Mouse (Mus musculus) hindlimb bud, embryonic 11.5 days (tissue): ENCODE measurements around the gene Prr9.

ENCODE experiments used
- DNase-seq: peaks from one replicate; pipeline ENCODE4 v3.0.0-alpha.2; 2012; ENCODE audit warnings: low read depth, low spot score; ENCODE audit errors: extremely low spot score

Gene Prr9

GRCm38 (mm10) chr3:92123847-92124246 is at the start of gene Prr9:
TSS of gene Prr9 (minus strand) at chr3:92123947.
- no peak for DNase-seq

GRCm38 (mm10) chr3:92169847-92170246 is 46.1 kb upstream of the Prr9 start:
- DNase-seq = no peak

- peak; percentile 33 for DNase-seq
Measured at GRCm38 (mm10) chr3:92153322-92153721, 29.6 kb upstream of the Prr9 start.

- DNase-seq = peak; percentile 30
Measured at GRCm38 (mm10) chr3:92150631-92151277, 27.0 kb upstream of the Prr9 start.

GRCm38 (mm10) chr3:92147913-92148312 is 24.2 kb upstream of the Prr9 start:
- DNase-seq = no peak

GRCm38 (mm10) chr3:92147420-92147819 is 23.7 kb upstream of the Prr9 start:
- no peak for DNase-seq

- DNase-seq = no peak
Measured at GRCm38 (mm10) chr3:92142644-92143043, 18.9 kb upstream of the Prr9 start, which contains the start of gene Lelp1. TSS of gene Lelp1 (minus strand) at chr3:92142744.

- no peak for DNase-seq
Measured at GRCm38 (mm10) chr3:92120902-92121301, 2.8 kb downstream of the Prr9 start.

- DNase-seq = no peak
Measured at GRCm38 (mm10) chr3:92117930-92118329, 5.8 kb downstream of the Prr9 start.

- DNase-seq = no peak
Measured at GRCm38 (mm10) chr3:92111526-92111925, 12.2 kb downstream of the Prr9 start.

GRCm38 (mm10) chr3:92110790-92111189 is 13.0 kb downstream of the Prr9 start:
- DNase-seq = no peak

- DNase-seq = no peak
Measured at GRCm38 (mm10) chr3:92106582-92106981, 17.2 kb downstream of the Prr9 start.

- no peak for DNase-seq
Measured at GRCm38 (mm10) chr3:92083042-92083441, 40.7 kb downstream of the Prr9 start, which contains the start of gene Lor. TSS of gene Lor (minus strand) at chr3:92083142.

GRCm38 (mm10) chr3:92081285-92081931 is 42.3 kb downstream of the Prr9 start:
- no peak for DNase-seq

- DNase-seq = no peak
Measured at GRCm38 (mm10) chr3:92080462-92081284, 43.1 kb downstream of the Prr9 start.
